Mouse (Mus musculus) left cerebral cortex, postnatal 14 days (tissue): Measurements from ENCODE around the gene Gstm4. TPM values are rescaled to one million over a fixed set of nuclear protein-coding genes. Genes with fewer than 3 reads are reported as not detected.

Experiments used
- DNase-seq, 2 experiments: peaks; one replicate each; pipeline ENCODE4 v3.0.0; 2021 to 2022; ENCODE audit warnings: low spot score in 2 of 2, mixed read lengths in 1 of 2
- intact Hi-C: fragments of 180-260 bp; cut with DNase I; formaldehyde crosslinking; loops from one replicate; pipeline ENCODE4 v1.15.1; 2025
- total RNA-seq, 2 experiments: library from RNA; stranded (reverse); gene quantifications; 2 replicates each; pipeline ENCODE4 v1.2.3; 2021

Gene Gstm4
- total RNA-seq, 2 experiments from 2014 or later, result 10.4 to 12.1 TPM

- intact Hi-C loops, result loop anchor here (5.0 kb wide), 1 partner anchor 376 kb away; the partner anchor contains the start of gene Ahcyl1
- DNase-seq, result no peak
Measured at GRCm38 (mm10) chr3:108072983-108073569, 28.4 kb upstream of the Gstm4 start.

- intact Hi-C loops, result loop anchor here (2.0 to 5.0 kb wide), 2 partner anchors 78 to 373 kb away; partner anchors contain the start of gene Ahcyl1
- DNase-seq, result peak; percentile 64 to 65
Measured at GRCm38 (mm10) chr3:108070295-108071293, 25.9 kb upstream of the Gstm4 start.

- intact Hi-C loops, result no loop called here
- no peak for DNase-seq
Measured at GRCm38 (mm10) chr3:108069231-108069870, 24.7 kb upstream of the Gstm4 start.

GRCm38 (mm10) chr3:108068826-108069225, 24.1 kb upstream of the Gstm4 start:
- intact Hi-C loops, result no loop called here
- no peak for DNase-seq

- no peak for DNase-seq
- intact Hi-C loops, result no loop called here
Measured at GRCm38 (mm10) chr3:108067370-108067934, 22.8 kb upstream of the Gstm4 start.

- intact Hi-C loops, result no loop called here
- no peak for DNase-seq
Measured at GRCm38 (mm10) chr3:108065551-108065950, 20.9 kb upstream of the Gstm4 start.

- intact Hi-C loops, result no loop called here
- no peak for DNase-seq
Measured at GRCm38 (mm10) chr3:108064672-108065071, 20.0 kb upstream of the Gstm4 start.

GRCm38 (mm10) chr3:108062648-108063047, 18.0 kb upstream of the Gstm4 start:
- intact Hi-C loops, result no loop called here

GRCm38 (mm10) chr3:108061420-108061819, 16.7 kb upstream of the Gstm4 start:
- intact Hi-C loops, result loop anchor here (2.0 kb wide), 2 partner anchors 43 to 195 kb away; no protein-coding TSS in a partner anchor
- peak; percentile 59 to 78 for DNase-seq

More at GRCm38 (mm10) chr3:108062648-108063047, 18.0 kb upstream of the Gstm4 start:
- no peak for DNase-seq

GRCm38 (mm10) chr3:108050493-108050892, 5.8 kb upstream of the Gstm4 start:
- DNase-seq, result no peak
- intact Hi-C loops, result no loop called here

- intact Hi-C loops, result no loop called here
- no peak for DNase-seq
Measured at GRCm38 (mm10) chr3:108048306-108048705, 3.6 kb upstream of the Gstm4 start.

GRCm38 (mm10) chr3:108046944-108047655, 2.4 kb upstream of the Gstm4 start:
- intact Hi-C loops, result no loop called here
- DNase-seq, result no peak

- DNase-seq, result no peak
- intact Hi-C loops, result no loop called here
Measured at GRCm38 (mm10) chr3:108033156-108033555, 11.5 kb downstream of the Gstm4 start.

- intact Hi-C loops, result no loop called here
- no peak for DNase-seq
Measured at GRCm38 (mm10) chr3:108032113-108032512, 12.6 kb downstream of the Gstm4 start.

- intact Hi-C loops, result no loop called here
Measured at GRCm38 (mm10) chr3:108028641-108029365, 15.9 kb downstream of the Gstm4 start.

GRCm38 (mm10) chr3:108026597-108026996, 18.1 kb downstream of the Gstm4 start:
- DNase-seq, result no peak
- intact Hi-C loops, result no loop called here

More at GRCm38 (mm10) chr3:108028641-108029365, 15.9 kb downstream of the Gstm4 start:
- DNase-seq, result no peak

- peak in 1 of 2 experiments; percentile 52 for DNase-seq
- intact Hi-C loops, result no loop called here
Measured at GRCm38 (mm10) chr3:108026049-108026448, 18.6 kb downstream of the Gstm4 start.

- intact Hi-C loops, result no loop called here
- DNase-seq, result no peak
Measured at GRCm38 (mm10) chr3:108025318-108025717, 19.4 kb downstream of the Gstm4 start.
